Mouse (Mus musculus) kidney, embryonic 15.5 days (tissue): Measurements from ENCODE around the gene Twsg1. TPM values are rescaled to one million over a fixed set of nuclear protein-coding genes. Genes with fewer than 3 reads are reported as not detected.

Source experiments
- ATAC-seq: fragments of 200-750 bp; cut with Nextera tagmentation; replicated peaks from 2 replicates; pipeline ENCODE4 v1.8.0; 2017; ENCODE audit warnings: moderate TSS enrichment; ENCODE audit not compliant: low FRiP score
- H3K27ac ChIP-seq: fragments of 300-500 bp; sonication (generic); 2 replicates; pipeline ENCODE4 v1.5.1; 2015; ENCODE audit warnings: mild to moderate bottlenecking, inconsistent platforms
- H3K27me3 ChIP-seq: fragments of 300-500 bp; sonication (generic); 2 replicates; pipeline ENCODE4 v1.6.1; 2015; ENCODE audit warnings: inconsistent platforms
- H3K36me3 ChIP-seq: fragments of 300-500 bp; sonication (generic); 2 replicates; pipeline ENCODE4 v1.6.1; 2015; ENCODE audit warnings: inconsistent platforms
- H3K4me1 ChIP-seq: fragments of 300-500 bp; sonication (generic); 2 replicates; pipeline ENCODE4 v1.6.1; 2015; ENCODE audit warnings: inconsistent platforms
- H3K4me2 ChIP-seq: fragments of 300-500 bp; sonication (generic); 2 replicates; pipeline ENCODE4 v1.6.1; 2015; ENCODE audit warnings: moderate library complexity, mild to moderate bottlenecking, inconsistent platforms
- H3K4me3 ChIP-seq: fragments of 300-500 bp; sonication (generic); replicated peaks from 2 replicates; pipeline ENCODE4 v1.5.1; 2015; ENCODE audit warnings: mild to moderate bottlenecking, inconsistent platforms
- H3K9ac ChIP-seq: fragments of 300-500 bp; sonication (generic); 2 replicates; pipeline ENCODE4 v1.6.1; 2015; ENCODE audit warnings: mild to moderate bottlenecking, inconsistent platforms
- H3K9me3 ChIP-seq: fragments of 300-500 bp; sonication (generic); replicated peaks from 2 replicates; pipeline ENCODE4 v1.6.1; 2016; ENCODE audit warnings: inconsistent platforms
- WGBS: fragments of 180-500 bp; shearing (Covaris S2); methylation state at CpG from one replicate; pipeline ENCODE4 v1.1.7; 2015; ENCODE audit warnings: mixed read lengths; 5-methylcytosine and 5-hydroxymethylcytosine counted together
- polyA plus RNA-seq: library from polyadenylated mRNA; unstranded; fragments of >200 nt; fragmentation: Nextera tagmentation; extraction: Ambion mirVana; gene quantifications from 2 replicates; pipeline ENCODE4 v1.2.1, GENCODE M21; 2015

The Twsg1 gene
- polyA plus RNA-seq, 1 experiment from 2014 or later: 118 TPM

DNA sequence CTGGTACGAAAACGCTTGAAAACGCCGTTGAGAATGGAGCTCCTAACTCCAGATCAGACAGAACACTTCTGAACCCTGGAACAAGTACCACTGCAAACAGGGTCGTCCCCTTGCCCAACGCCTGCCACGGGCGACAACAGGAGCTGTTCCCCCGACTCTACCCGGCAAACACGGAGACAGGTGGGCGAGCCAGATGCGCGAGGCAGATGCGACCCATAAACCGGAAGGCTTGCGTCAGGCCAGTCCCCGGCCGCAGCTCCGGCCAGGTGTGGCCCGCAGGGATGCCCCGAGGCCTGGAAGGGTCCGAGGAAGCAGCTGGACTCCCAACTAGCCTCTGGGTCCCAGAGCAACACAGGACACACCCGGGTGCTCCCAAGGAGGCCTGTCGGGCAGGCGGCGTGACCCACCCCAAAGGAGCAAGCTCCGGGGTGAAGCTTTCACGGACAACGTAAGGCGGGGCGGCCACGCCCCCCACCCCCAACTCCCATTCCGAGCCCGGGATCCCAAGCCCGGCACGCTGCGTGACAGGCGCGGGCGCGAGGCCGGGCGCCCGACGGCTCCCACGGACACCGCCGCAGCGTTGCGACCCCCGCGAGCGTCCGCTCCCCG lies 66.9 kb downstream of the Twsg1 start:
- H3K9ac ChIP-seq: peak overlapping the region; percentile 70
- no peaks in the 10 kb centered on the region for H3K27me3 ChIP-seq
- peak overlapping the region; percentile 95 for H3K4me2 ChIP-seq
- ATAC-seq: peak; percentile 31
- H3K4me1 ChIP-seq: peaks cover 38% of the 10 kb centered on the region
- peak overlapping the region; percentile 100 for H3K27ac ChIP-seq
- under 1% methylated on average over 56 of the region's 56 CpGs for WGBS
- H3K4me3 ChIP-seq: peak overlapping the region; percentile 89
- H3K36me3 ChIP-seq: no peaks in the 10 kb centered on the region
- H3K9me3 ChIP-seq: no peaks in the 10 kb centered on the region

DNA sequence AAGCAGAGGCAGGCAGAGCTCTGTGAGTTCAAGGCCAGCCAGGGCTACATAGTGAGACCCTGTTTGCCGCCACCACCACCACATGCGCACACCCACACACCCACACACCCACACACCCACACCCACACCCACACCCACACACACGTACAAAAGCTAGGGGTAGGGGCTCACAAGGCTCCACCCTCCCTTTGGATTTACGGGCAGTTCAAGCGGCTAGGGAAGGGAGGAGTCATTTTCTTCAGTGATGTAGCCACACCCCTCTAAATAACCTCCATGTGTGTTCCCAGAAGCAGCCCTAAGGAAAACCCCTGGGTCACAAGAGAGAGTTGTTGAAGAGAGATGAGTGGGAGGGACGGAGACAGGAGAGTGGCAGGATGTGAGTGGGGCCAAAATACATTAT lies 74.0 kb downstream of the Twsg1 start:
- H3K36me3 ChIP-seq: no peaks in the 10 kb centered on the region
- no peak overlapping the region for H3K4me2 ChIP-seq
- H3K9ac ChIP-seq: no peak overlapping the region
- ATAC-seq: no peak
- H3K4me1 ChIP-seq: peaks cover 23% of the 10 kb centered on the region
- no peaks in the 10 kb centered on the region for H3K9me3 ChIP-seq
- WGBS: 55% methylated on average over 6 of the region's 6 CpGs
- no peak overlapping the region for H3K4me3 ChIP-seq
- no peak overlapping the region for H3K27ac ChIP-seq
- H3K27me3 ChIP-seq: no peaks in the 10 kb centered on the region

DNA sequence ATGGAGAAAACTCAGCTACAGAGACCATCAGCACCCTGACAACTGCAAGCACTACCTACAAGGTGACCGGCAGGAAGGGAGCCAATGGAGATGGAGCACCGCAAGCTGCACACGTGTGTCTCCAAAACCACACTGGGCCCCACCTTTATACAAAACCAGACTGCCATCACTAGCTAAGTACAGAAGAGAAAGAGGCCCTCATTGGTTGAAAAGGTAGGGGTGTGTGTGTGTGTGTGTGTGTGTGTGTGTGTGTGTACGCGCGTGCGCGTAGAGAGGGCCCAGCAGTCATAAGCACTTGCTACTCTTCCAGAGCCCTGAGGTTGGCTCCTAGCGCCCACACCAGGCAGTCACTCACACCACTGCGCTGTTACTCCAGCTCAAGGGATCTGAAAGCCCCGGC lies 77.2 kb downstream of the Twsg1 start:
- ATAC-seq: no peak
- Histone ChIP-seq H3K36me3 (no peaks in the 10 kb centered on the region), H3K4me2 (no peak overlapping the region), H3K4me1 (peaks cover 18% of the 10 kb centered on the region), H3K4me3 (no peak overlapping the region), H3K27me3 (no peaks in the 10 kb centered on the region), H3K27ac (no peak overlapping the region), H3K9me3 (no peaks in the 10 kb centered on the region), H3K9ac (no peak overlapping the region)
- WGBS: 93% methylated on average over 11 of the region's 11 CpGs

DNA sequence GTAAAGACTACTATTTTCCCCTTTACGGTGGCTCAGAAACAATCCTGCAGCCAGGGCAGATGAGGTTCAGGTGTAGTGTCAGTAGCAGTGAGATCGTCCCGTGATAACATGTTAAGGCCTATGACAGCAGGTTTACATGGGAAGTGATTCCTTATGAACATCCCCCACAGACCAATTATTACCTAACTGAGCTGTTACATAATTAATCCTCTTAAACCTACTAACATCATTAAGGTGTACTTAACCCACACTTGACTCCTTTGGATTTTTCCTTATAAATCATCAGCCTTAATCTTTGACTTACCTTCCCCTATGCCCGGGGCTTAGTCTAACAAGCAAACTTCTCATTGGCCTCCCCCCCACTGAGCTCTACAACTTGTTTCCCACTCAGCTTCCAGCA lies 77.9 kb downstream of the Twsg1 start:
- no peak for ATAC-seq
- Histone ChIP-seq H3K4me2 (no peak overlapping the region), H3K9ac (no peak overlapping the region), H3K4me1 (peaks cover 18% of the 10 kb centered on the region), H3K4me3 (no peak overlapping the region), H3K36me3 (no peaks in the 10 kb centered on the region), H3K9me3 (no peaks in the 10 kb centered on the region), H3K27ac (no peak overlapping the region), H3K27me3 (no peaks in the 10 kb centered on the region)
- 80% methylated on average over 4 of the region's 4 CpGs for WGBS

DNA sequence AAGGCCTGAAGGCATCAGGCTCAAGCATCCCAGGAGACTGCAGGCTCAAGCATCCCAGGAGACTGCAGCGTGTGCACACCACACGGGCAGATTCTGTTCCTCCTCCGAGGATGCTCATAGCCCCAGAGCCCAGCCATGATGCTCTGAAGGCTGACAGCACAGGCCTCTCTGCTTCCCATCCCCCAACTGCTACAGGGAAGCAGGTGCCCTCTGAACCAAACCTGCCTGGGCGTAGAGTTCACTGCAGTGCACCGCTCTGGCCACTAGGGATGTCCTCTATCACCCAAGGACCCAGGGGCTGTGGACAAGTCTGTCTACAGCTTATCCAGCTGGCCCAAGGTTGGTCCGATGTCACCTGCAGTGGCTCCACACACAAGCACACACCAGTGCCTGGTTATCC lies 78.4 kb downstream of the Twsg1 start:
- Histone ChIP-seq H3K27ac (no peak overlapping the region), H3K27me3 (no peaks in the 10 kb centered on the region), H3K9ac (no peak overlapping the region), H3K36me3 (peaks cover 2% of the 10 kb centered on the region; the same call in 1 of the 2 replicates), H3K4me2 (no peak overlapping the region), H3K9me3 (no peaks in the 10 kb centered on the region), H3K4me1 (peaks cover 18% of the 10 kb centered on the region), H3K4me3 (no peak overlapping the region)
- peak; percentile 55; the same call in 1 of the 2 replicates for ATAC-seq
- 45% methylated on average over 6 of the region's 6 CpGs for WGBS

DNA sequence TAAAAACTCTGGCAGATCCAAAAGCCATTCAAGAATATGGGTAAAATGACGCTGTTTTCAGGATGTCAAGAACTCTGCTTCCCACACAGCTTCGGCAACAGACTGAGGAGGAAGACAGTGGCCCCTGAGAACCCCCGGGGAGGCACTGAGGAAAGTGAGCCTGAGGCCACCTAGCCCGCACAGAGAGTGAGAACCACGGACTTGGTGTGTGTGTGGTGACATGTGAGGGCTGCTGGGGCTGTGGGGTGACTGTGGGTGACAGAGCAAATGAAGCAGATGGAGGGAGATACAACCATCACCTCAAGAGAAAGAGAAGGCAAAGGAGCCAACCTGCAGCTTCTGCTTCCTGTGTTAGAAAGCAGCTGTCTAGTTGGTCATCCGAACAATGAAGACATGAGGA lies 79.0 kb downstream of the Twsg1 start:
- no peak overlapping the region for H3K27ac ChIP-seq
- no peaks in the 10 kb centered on the region for H3K9me3 ChIP-seq
- no peak for ATAC-seq
- peaks cover 7% of the 10 kb centered on the region; the same call in 1 of the 2 replicates for H3K36me3 ChIP-seq
- WGBS: 41% methylated on average over 6 of the region's 6 CpGs
- H3K4me3 ChIP-seq: no peak overlapping the region
- H3K9ac ChIP-seq: no peak overlapping the region
- H3K27me3 ChIP-seq: no peaks in the 10 kb centered on the region
- H3K4me1 ChIP-seq: peaks cover 15% of the 10 kb centered on the region
- no peak overlapping the region for H3K4me2 ChIP-seq

Other genes starting within 250 kb of the Twsg1 start
- gene Rab31, start 178.5 kb downstream of the Twsg1 start, polyA plus RNA-seq: 32.9 and 33.6 TPM in 2 replicates
- gene Ppp4r1, start 168.7 kb downstream of the Twsg1 start, polyA plus RNA-seq: 42.3 and 44.6 TPM in 2 replicates
- 66.0 and 70.2 TPM in 2 replicates for gene Ralbp1, start 65.4 kb downstream of the Twsg1 start, polyA plus RNA-seq
- 24.8 and 26.0 TPM in 2 replicates for gene Ankrd12, start 125.9 kb upstream of the Twsg1 start, polyA plus RNA-seq
- 364 and 390 TPM in 2 replicates for gene Ndufv2, start 150.3 kb upstream of the Twsg1 start, polyA plus RNA-seq
- gene Washc1, start 160.3 kb upstream of the Twsg1 start, polyA plus RNA-seq: 40.3 and 41.7 TPM in 2 replicates
- gene Ddx11, start 172.3 kb upstream of the Twsg1 start, polyA plus RNA-seq: 23.0 and 26.1 TPM in 2 replicates